Mouse (Mus musculus): ENCODE results near the gene Spaca4. TPM values are rescaled to one million over a fixed set of nuclear protein-coding genes. Genes with fewer than 3 reads are reported as not detected.

Gene Spaca4
- polyA plus RNA-seq, 1 experiment: not detected

DNA sequence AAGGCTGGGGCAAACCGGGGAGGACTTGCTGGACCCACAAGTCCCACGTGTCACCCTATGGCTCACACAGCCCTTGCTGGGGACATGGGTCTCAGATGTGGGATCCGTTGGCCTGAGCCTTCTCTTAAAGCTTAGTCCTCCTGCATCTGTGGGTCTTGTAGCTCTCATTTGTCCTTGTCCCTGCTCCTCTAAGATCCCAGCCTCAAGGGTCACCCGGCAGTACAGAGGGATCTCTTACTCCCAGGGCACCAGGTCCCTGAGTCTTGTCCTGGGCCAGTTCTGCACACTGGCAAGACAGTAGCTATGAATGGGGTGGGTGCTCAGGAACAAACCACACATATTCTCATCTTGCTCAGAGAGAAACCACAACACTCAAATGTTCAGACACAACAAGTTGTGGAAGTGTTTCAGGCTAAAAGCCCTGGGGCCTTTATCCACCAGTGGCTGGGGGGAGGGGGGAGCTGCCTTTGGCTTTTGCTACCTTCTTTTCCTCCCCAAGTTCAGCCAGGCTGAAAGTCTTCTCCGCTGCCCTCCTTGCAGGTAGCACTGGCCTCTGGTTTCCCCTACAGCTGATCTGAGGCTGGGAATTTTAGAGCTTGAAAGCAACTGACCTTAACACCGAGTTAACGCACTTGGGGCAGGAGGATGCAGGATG is 42.1 kb downstream of the Spaca4 start, which contains the start of gene Ntn5:
Gene Ntn5, plus strand, starts transcription at position 627 of the 655 bp plus-strand sequence.
- Histone ChIP-seq H3K4me1 (ENCODE audit: control insufficient read depth) (peaks cover 10% of the 10 kb centered on the region), H3K36me3 (ENCODE audit: control insufficient read depth) (no peaks in the 10 kb centered on the region), H3K4me3 (replicated peaks) (no peak within 1 kb of the TSS), H3K9me3 (ENCODE audit: control insufficient read depth, low read length) (no peaks in the 10 kb centered on the region), H3K27me3 (ENCODE audit: control insufficient read depth) (no peaks in the 10 kb centered on the region)
- no peak for TF ChIP-seq TAL1 (IDR thresholded peaks at IDR 0.05; ENCODE audit: low read length)
- TF ChIP-seq GATA1 (IDR thresholded peaks at IDR 0.05; ENCODE audit: low read length): no peak

DNA sequence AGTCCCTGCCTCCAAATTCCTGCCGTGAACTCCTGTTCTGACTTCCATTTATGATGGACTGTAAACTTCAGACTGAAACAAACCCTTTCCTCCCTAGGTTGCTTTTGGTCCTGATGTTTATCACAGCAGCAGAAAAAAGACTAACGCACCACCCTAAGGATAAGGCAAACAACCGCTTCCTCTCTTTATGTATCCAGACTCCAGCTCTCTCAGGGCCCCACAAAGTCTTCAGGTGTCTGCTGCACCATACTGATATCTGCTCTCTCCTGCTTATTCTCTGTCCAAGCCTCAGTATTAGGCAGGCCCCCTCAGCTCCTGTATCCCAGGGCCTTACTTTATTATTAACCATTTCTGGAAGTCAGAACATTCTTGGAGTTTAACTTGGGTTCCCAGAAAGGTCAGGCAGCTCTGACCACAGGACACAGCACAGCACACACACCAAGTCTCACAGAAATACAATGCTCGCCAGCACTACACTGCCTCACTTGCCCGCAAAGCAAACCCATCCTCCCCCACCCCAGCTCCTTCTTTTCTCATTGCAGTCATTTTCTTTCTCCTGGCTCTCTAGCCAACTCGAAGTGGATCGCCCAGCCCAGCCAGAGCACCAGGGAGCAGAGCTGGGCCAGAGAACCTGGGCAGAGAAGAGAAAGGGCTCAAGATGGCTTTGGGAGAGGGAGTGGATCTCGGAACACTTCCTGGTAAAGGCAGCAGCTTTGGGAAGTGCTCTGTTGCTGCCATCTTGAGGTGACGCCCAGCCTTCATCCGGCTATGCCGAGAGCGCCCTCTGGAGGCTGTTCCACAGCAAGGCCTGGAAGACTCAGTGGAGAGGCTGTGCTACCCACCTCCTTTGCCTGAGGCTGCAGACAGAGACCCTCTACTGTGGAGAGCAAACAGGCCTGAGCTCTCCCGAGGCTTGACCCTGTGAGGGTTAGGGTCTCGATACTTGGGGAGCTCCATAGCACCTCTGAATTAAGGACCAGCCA is 43.2 kb downstream of the Spaca4 start:
- H3K36me3 ChIP-seq (ENCODE audit: control insufficient read depth): no peaks in the 10 kb centered on the region
- no peak for TF ChIP-seq TAL1 (IDR thresholded peaks at IDR 0.05; ENCODE audit: low read length)
- no peak for TF ChIP-seq GATA1 (IDR thresholded peaks at IDR 0.05; ENCODE audit: low read length)
- peaks cover 10% of the 10 kb centered on the region for H3K4me1 ChIP-seq (ENCODE audit: control insufficient read depth)
- H3K9me3 ChIP-seq (ENCODE audit: control insufficient read depth, low read length): no peaks in the 10 kb centered on the region
- H3K4me3 ChIP-seq (replicated peaks): no peak overlapping the region
- no peaks in the 10 kb centered on the region for H3K27me3 ChIP-seq (ENCODE audit: control insufficient read depth)

DNA sequence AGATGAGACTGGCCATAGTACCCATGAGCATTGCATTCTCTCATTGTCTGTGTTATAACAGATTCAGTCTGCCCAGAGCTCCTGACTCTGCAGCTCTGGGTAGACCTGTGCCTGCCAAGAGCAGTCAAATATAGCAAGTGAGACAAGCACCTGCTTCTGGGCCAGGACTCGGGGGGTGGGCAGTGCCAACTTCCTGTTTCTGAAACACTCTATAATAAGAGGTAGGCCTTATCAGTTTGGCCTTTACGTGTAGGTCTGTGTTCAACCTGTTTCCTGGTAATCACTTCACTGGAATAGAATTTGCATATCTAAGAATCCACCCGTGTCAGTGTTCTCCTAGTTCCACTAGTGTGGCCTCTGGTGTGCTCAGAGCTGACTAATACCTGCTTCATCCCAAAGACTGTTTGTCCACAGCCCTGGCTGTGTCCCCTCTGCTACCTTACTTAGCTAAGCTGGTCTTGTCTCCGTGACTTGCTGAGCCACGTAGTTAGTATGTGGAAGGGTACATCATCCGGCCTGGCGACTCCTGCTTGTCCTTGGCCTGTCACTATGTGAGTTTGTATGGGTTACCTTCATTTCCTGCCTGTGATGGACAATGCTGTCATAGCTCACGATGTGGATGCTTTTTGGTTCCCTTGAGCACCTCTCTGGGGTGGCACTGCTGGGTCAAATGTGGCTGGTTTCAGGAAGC is 44.4 kb downstream of the Spaca4 start:
- H3K9me3 ChIP-seq (ENCODE audit: control insufficient read depth, low read length): no peaks in the 10 kb centered on the region
- TF ChIP-seq GATA1 (IDR thresholded peaks at IDR 0.05; ENCODE audit: low read length): no peak
- no peak for TF ChIP-seq TAL1 (IDR thresholded peaks at IDR 0.05; ENCODE audit: low read length)
- no peaks in the 10 kb centered on the region for H3K36me3 ChIP-seq (ENCODE audit: control insufficient read depth)
- peaks cover 10% of the 10 kb centered on the region for H3K4me1 ChIP-seq (ENCODE audit: control insufficient read depth)
- no peaks in the 10 kb centered on the region for H3K27me3 ChIP-seq (ENCODE audit: control insufficient read depth)
- H3K4me3 ChIP-seq (replicated peaks): no peak overlapping the region

DNA sequence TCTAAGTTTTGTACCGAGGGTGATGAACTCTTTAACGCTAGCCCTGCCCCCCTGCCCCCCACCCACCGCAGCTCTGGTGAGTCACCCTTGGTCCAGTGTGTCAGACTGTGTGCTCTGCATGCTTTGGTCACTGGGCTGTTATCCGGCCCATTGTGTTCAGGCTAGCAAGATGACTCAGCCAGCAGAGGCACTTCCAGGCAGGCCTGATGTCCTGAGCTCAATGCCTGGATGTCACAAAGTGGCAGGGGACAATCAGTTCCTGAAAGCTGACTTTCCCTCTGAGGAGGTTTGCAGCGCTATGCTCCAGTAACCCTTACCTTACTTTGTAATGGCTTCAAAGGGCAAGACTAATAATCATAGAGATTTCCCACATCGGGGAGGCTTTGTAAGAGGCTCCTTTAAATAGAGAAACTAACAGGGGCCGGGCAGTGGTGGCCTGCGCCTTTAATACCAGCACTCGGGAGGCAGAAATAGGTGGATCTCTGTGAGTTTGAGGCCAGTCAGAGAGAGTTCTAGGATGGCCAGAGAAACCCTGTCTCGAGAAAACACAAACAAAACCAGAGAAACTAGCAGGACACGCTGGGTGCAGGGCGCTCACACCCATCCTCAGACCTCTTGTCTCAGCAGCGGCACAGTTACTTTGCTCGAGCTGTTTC is 45.5 kb downstream of the Spaca4 start:
- no peaks in the 10 kb centered on the region for H3K36me3 ChIP-seq (ENCODE audit: control insufficient read depth)
- H3K9me3 ChIP-seq (ENCODE audit: control insufficient read depth, low read length): no peaks in the 10 kb centered on the region
- H3K4me3 ChIP-seq (replicated peaks): no peak overlapping the region
- no peak for TF ChIP-seq TAL1 (IDR thresholded peaks at IDR 0.05; ENCODE audit: low read length)
- no peak for TF ChIP-seq GATA1 (IDR thresholded peaks at IDR 0.05; ENCODE audit: low read length)
- H3K4me1 ChIP-seq (ENCODE audit: control insufficient read depth): peaks cover 10% of the 10 kb centered on the region
- H3K27me3 ChIP-seq (ENCODE audit: control insufficient read depth): no peaks in the 10 kb centered on the region

DNA sequence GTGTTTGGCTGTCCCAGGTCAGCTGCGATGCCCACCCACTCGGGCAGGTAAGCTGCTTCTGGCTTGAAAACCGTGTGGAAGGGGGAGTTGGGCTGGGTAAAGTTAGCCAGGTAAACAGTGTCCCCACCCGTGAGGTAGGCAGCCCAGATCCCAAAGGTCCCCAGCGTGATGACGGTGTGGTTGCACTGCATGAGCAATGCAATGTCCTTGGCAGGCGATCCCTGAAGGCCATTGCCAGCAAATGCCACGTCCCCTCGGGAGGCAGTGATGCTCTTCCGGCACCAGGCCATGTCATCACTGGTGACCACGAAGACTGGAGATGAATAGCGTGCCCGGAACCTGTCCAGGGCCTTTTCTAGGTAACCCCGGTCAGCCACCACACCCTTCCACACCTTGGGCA is 47.1 kb downstream of the Spaca4 start:
- Histone ChIP-seq H3K4me1 (ENCODE audit: control insufficient read depth) (peaks cover 10% of the 10 kb centered on the region), H3K27me3 (ENCODE audit: control insufficient read depth) (no peaks in the 10 kb centered on the region)
- no peak for TF ChIP-seq TAL1 (IDR thresholded peaks at IDR 0.05; ENCODE audit: low read length)
- no peak for TF ChIP-seq GATA1 (IDR thresholded peaks at IDR 0.05; ENCODE audit: low read length)

DNA sequence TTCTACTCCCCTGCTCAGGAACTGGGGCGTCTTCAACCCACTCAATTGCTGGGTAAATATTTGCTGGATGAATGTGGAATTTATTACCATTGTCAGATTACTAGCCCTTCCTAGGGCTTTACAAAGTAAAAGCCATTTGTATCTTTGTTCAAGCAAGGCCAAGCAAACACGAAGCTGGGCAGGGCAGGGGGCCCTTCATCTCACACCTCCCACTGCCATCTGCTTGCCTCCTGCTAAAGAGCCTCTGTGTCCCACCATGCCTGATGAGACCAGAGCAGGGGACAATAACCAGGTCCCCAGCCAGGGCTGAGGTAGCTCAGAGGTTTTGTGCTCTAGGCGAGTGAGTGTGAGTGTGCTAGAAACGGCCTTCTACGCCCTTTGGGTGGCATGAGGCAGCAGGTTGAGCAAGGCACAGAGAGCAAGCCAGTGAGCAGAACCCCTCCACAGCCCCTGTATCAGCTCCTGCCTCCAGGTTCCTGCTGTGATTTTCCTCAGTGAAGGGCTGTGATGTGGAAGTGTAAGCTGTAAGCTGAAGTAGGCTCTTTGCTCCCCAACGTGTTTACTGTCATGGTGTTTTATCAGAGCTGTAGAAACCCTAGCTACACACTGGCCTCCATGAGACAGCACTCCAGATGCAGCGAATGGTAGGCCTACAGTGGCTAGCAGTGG is 47.9 kb downstream of the Spaca4 start:
- peaks cover 8% of the 10 kb centered on the region for H3K4me1 ChIP-seq (ENCODE audit: control insufficient read depth)
- H3K36me3 ChIP-seq (ENCODE audit: control insufficient read depth): no peaks in the 10 kb centered on the region
- H3K9me3 ChIP-seq (ENCODE audit: control insufficient read depth, low read length): no peaks in the 10 kb centered on the region
- H3K27me3 ChIP-seq (ENCODE audit: control insufficient read depth): no peaks in the 10 kb centered on the region
- no peak for TF ChIP-seq TAL1 (IDR thresholded peaks at IDR 0.05; ENCODE audit: low read length)
- TF ChIP-seq GATA1 (IDR thresholded peaks at IDR 0.05; ENCODE audit: low read length): no peak
- no peak overlapping the region for H3K4me3 ChIP-seq (replicated peaks)

More for the DNA sequence above, 47.1 kb downstream of the Spaca4 start:
- H3K4me3 ChIP-seq (replicated peaks): no peak overlapping the region
- H3K36me3 ChIP-seq (ENCODE audit: control insufficient read depth): no peaks in the 10 kb centered on the region
- no peaks in the 10 kb centered on the region for H3K9me3 ChIP-seq (ENCODE audit: control insufficient read depth, low read length)

Other genes starting within 250 kb of the Spaca4 start
- 0.03 and 0.08 TPM in 2 replicates for gene Tulp2, start 243.9 kb downstream of the Spaca4 start, polyA plus RNA-seq (2012)
- gene Gm45808, start 239.0 kb downstream of the Spaca4 start, polyA plus RNA-seq (2012): not detected in 2 replicates
- 0.01 and 0.02 TPM in 2 replicates for gene Dhdh, start 237.0 kb downstream of the Spaca4 start, polyA plus RNA-seq (2012)
- gene Nucb1, start 215.4 kb downstream of the Spaca4 start, polyA plus RNA-seq (2012): 54.7 and 66.6 TPM in 2 replicates
- 543 and 840 TPM in 2 replicates for gene Ppp1r15a, start 199.5 kb downstream of the Spaca4 start, polyA plus RNA-seq (2012)
- 0.42 and 1.0 TPM in 2 replicates for gene Plekha4, start 199.5 kb downstream of the Spaca4 start, polyA plus RNA-seq (2012)
- gene Hsd17b14, start 170.9 kb downstream of the Spaca4 start, polyA plus RNA-seq (2012): 0.31 and 0.50 TPM in 2 replicates
- gene Bcat2, start 155.7 kb downstream of the Spaca4 start, polyA plus RNA-seq (2012): 1.1 and 2.6 TPM in 2 replicates
- not detected in 2 replicates for gene Fgf21, start 110.3 kb downstream of the Spaca4 start, polyA plus RNA-seq (2012)
- not detected in 2 replicates for gene Fut1, start 108.5 kb downstream of the Spaca4 start, polyA plus RNA-seq (2012)
- gene Izumo1, start 104.0 kb downstream of the Spaca4 start, polyA plus RNA-seq (2012): 0.05 TPM in 1 of 2 replicates, not detected in the other
- gene Rasip1, start 98.3 kb downstream of the Spaca4 start, polyA plus RNA-seq (2012): 0.04 and 0.06 TPM in 2 replicates
- gene Mamstr, start 85.8 kb downstream of the Spaca4 start, polyA plus RNA-seq (2012): not detected in 2 replicates
- gene Fut2, start 59.4 kb downstream of the Spaca4 start, polyA plus RNA-seq (2012): 0.09 TPM in 1 of 2 replicates, not detected in the other
- gene Ntn5, start 41.8 kb downstream of the Spaca4 start, polyA plus RNA-seq (2012): not detected in 2 replicates
- gene Sec1, start 31.4 kb downstream of the Spaca4 start, polyA plus RNA-seq (2012): not detected in 2 replicates
- not detected in 2 replicates for gene Car11, start 26.0 kb downstream of the Spaca4 start, polyA plus RNA-seq (2012)
- 0.07 TPM in 2 replicates for gene Dbp, start 20.7 kb downstream of the Spaca4 start, polyA plus RNA-seq (2012)
- 1,232 and 1,322 TPM in 2 replicates for gene Rpl18, start 10.4 kb downstream of the Spaca4 start, polyA plus RNA-seq (2012)
- gene Sphk2, start 7.8 kb downstream of the Spaca4 start, polyA plus RNA-seq (2012): 5.1 and 5.7 TPM in 2 replicates
- 0.03 and 0.11 TPM in 2 replicates for gene Fam83e, start 4.6 kb downstream of the Spaca4 start, polyA plus RNA-seq (2012)
- 0.01 and 0.04 TPM in 2 replicates for gene Lmtk3, start 57.9 kb upstream of the Spaca4 start, polyA plus RNA-seq (2012)
- 0.04 TPM in 1 of 2 replicates, not detected in the other for gene Sult2b1, start 58.9 kb upstream of the Spaca4 start, polyA plus RNA-seq (2012)
- 21.7 and 22.4 TPM in 2 replicates for gene Cyth2, start 88.8 kb upstream of the Spaca4 start, polyA plus RNA-seq (2012)
- gene Kcnj14, start 99.0 kb upstream of the Spaca4 start, polyA plus RNA-seq (2012): 0.02 and 0.04 TPM in 2 replicates
- gene Grwd1, start 105.1 kb upstream of the Spaca4 start, polyA plus RNA-seq (2012): 1.1 and 1.4 TPM in 2 replicates
- 18.7 and 19.2 TPM in 2 replicates for gene Kdelr1, start 147.0 kb upstream of the Spaca4 start, polyA plus RNA-seq (2012)
- 0.01 TPM in 2 replicates for gene Grin2d, start 152.6 kb upstream of the Spaca4 start, polyA plus RNA-seq (2012)
- 1.1 and 1.2 TPM in 2 replicates for gene Syngr4, start 170.9 kb upstream of the Spaca4 start, polyA plus RNA-seq (2012)
- gene Tmem143, start 171.1 kb upstream of the Spaca4 start, polyA plus RNA-seq (2012): 1.4 and 2.0 TPM in 2 replicates
- gene Emp3, start 195.6 kb upstream of the Spaca4 start, polyA plus RNA-seq (2012): 3.5 and 9.5 TPM in 2 replicates
- gene Ccdc114, start 198.3 kb upstream of the Spaca4 start, polyA plus RNA-seq (2012): 0.02 TPM in 1 of 2 replicates, not detected in the other